ENCODE assay signal across 20 mouse cellular contexts in genomic region chr14:120174615-120175014, GRCm38 (mm10).
"Had no signal": no experiment of that assay in that cellular context is flagged by ENCODE, and none has a peak within 500 bp of the region (broad histone marks: within the 10 kb centered on the region; RNA-seq: fewer than 3 reads in every experiment).

No protein-coding gene starts in this region.

- H3K4me2 ChIP-seq: kidney, embryonic 15.5 days; limb, embryonic 12.5 days; limb, embryonic 15.5 days; liver, embryonic 11.5 days; lung, embryonic 14.5 days; midbrain, embryonic 12.5 days; midbrain, embryonic 15.5 days; neural tube, embryonic 12.5 days; neural tube, embryonic 15.5 days; stomach, embryonic 15.5 days had no signal

- H3K36me3 ChIP-seq: kidney, embryonic 15.5 days; limb, embryonic 12.5 days; limb, embryonic 15.5 days; midbrain, embryonic 12.5 days; midbrain, embryonic 15.5 days; neural tube, embryonic 12.5 days; neural tube, embryonic 15.5 days; stomach, embryonic 15.5 days had no signal

- H3K9ac ChIP-seq: kidney, embryonic 15.5 days; limb, embryonic 12.5 days; limb, embryonic 15.5 days; liver, embryonic 14.5 days; liver, postnatal 0 days; lung, embryonic 14.5 days; midbrain, embryonic 12.5 days; midbrain, embryonic 15.5 days; neural tube, embryonic 12.5 days; neural tube, embryonic 15.5 days; stomach, embryonic 15.5 days had no signal

- ATAC-seq: liver, postnatal 0 days; lung, postnatal 0 days; midbrain, embryonic 15.5 days had no signal

- H3K9me3 ChIP-seq: kidney, embryonic 15.5 days; limb, embryonic 12.5 days; limb, embryonic 15.5 days; midbrain, embryonic 12.5 days; midbrain, embryonic 15.5 days; neural tube, embryonic 12.5 days; neural tube, embryonic 15.5 days; stomach, embryonic 15.5 days had no signal

- DNase-seq: kidney, postnatal 10 days; kidney, postnatal 4 days; left cerebral cortex, postnatal 4 days; liver, postnatal 0 days; lung, embryonic 14.5 days; spleen, adult 18-20 months; thymus, adult 18-20 months; thymus, postnatal 36 days had no signal

- H3K4me1 ChIP-seq: kidney, embryonic 15.5 days; midbrain, embryonic 12.5 days; midbrain, embryonic 15.5 days; neural tube, embryonic 12.5 days; stomach, embryonic 15.5 days had no signal

- H3K27ac ChIP-seq: kidney, embryonic 15.5 days; limb, embryonic 12.5 days; limb, embryonic 15.5 days; liver, embryonic 14.5 days; macrophage; midbrain, embryonic 12.5 days; midbrain, embryonic 15.5 days; neural tube, embryonic 12.5 days; neural tube, embryonic 15.5 days; stomach, embryonic 15.5 days had no signal

- H3K27me3 ChIP-seq: kidney, embryonic 15.5 days; limb, embryonic 12.5 days; limb, embryonic 15.5 days; midbrain, embryonic 12.5 days; midbrain, embryonic 15.5 days; neural tube, embryonic 12.5 days; neural tube, embryonic 15.5 days; stomach, embryonic 15.5 days had no signal

- H3K4me3 ChIP-seq: kidney, embryonic 15.5 days; limb, embryonic 12.5 days; limb, embryonic 15.5 days; midbrain, embryonic 12.5 days; midbrain, embryonic 15.5 days; neural tube, embryonic 12.5 days; neural tube, embryonic 15.5 days; stomach, embryonic 15.5 days had no signal
